Mouse (Mus musculus) granulocyte monocyte progenitor cell, adult 5-6 weeks (primary cell): Measurements from ENCODE around the gene Spc24. TPM values are rescaled to one million over a fixed set of nuclear protein-coding genes. Genes with fewer than 3 reads are reported as not detected.
A peak's percentile ranks its signal among the peaks of the same experiment; 100 is the strongest.
"Not testable (repeated sequence)": the region's sequence is repeated elsewhere in the genome, so short reads cannot be mapped to it uniquely, and the experiment has no call there.

Experiments used
- ATAC-seq: replicated peaks from 2 replicates; pipeline ENCODE4 v1.8.0; 2016; ENCODE audit warnings: mild to moderate bottlenecking, moderate TSS enrichment, inconsistent platforms; ENCODE audit not compliant: poor library complexity, severe bottlenecking
- total RNA-seq, 2 experiments: library from RNA; stranded (forward) in 1 of 2; stranded (reverse) in 1 of 2; fragments of 200-712, 200-1000 nt in 1 of 2; fragments of >200 nt in 1 of 2; fragmentation: Nextera tagmentation in 1 of 2; gene quantifications; 2 replicates each; pipeline ENCODE4 v1.2.3; 2014 to 2017

The Spc24 gene
- total RNA-seq, 2 experiments from 2014 or later, result 46.5 to 117 TPM

GRCm38 (mm10) chr9:21786309-21786708 is 26.2 kb upstream of the Spc24 start:
- ATAC-seq, result not testable (repeated sequence)

- ATAC-seq, result no peak
Measured at GRCm38 (mm10) chr9:21784517-21785307, 24.6 kb upstream of the Spc24 start.

- ATAC-seq, result no peak
Measured at GRCm38 (mm10) chr9:21781657-21782468, 21.8 kb upstream of the Spc24 start.

GRCm38 (mm10) chr9:21777726-21778125 is 17.6 kb upstream of the Spc24 start:
- no peak for ATAC-seq

- ATAC-seq, result no peak
Measured at GRCm38 (mm10) chr9:21774353-21774752, 14.2 kb upstream of the Spc24 start.

GRCm38 (mm10) chr9:21773396-21773795 is 13.3 kb upstream of the Spc24 start:
- ATAC-seq, result not testable (repeated sequence)

- ATAC-seq, result no peak
Measured at GRCm38 (mm10) chr9:21769558-21770183, 9.6 kb upstream of the Spc24 start.

GRCm38 (mm10) chr9:21768511-21769411 is 8.7 kb upstream of the Spc24 start:
- ATAC-seq, result no peak

- ATAC-seq, result no peak
Measured at GRCm38 (mm10) chr9:21767896-21768295, 7.8 kb upstream of the Spc24 start.

GRCm38 (mm10) chr9:21764084-21764999 is 4.2 kb upstream of the Spc24 start:
- ATAC-seq, result peak; percentile 41

GRCm38 (mm10) chr9:21762135-21762534 is 2.0 kb upstream of the Spc24 start:
- ATAC-seq, result no peak; the same call in 1 of the 2 replicates

- no peak for ATAC-seq
Measured at GRCm38 (mm10) chr9:21759718-21760117, 385 bp downstream of the Spc24 start.

GRCm38 (mm10) chr9:21758576-21759529 is 1.2 kb downstream of the Spc24 start:
- ATAC-seq, result no peak

- ATAC-seq, result no peak
Measured at GRCm38 (mm10) chr9:21754516-21755321, 5.4 kb downstream of the Spc24 start.

GRCm38 (mm10) chr9:21754003-21754402 is 6.1 kb downstream of the Spc24 start:
- no peak for ATAC-seq

GRCm38 (mm10) chr9:21752252-21752792 is 7.8 kb downstream of the Spc24 start:
- ATAC-seq, result no peak

- ATAC-seq, result no peak
Measured at GRCm38 (mm10) chr9:21751347-21751746, 8.8 kb downstream of the Spc24 start.
